Mouse (Mus musculus): Measurements from ENCODE around the gene Srgap2. TPM values are rescaled to one million over a fixed set of nuclear protein-coding genes. Genes with fewer than 3 reads are reported as not detected.

Srgap2 gene
- polyA plus RNA-seq, 1 experiment from 2014 or later = 16.7 TPM

GRCm38 (mm10) chr1:131296726-131297125 lies 230.4 kb downstream of the Srgap2 start:
- no peak overlapping the region for H3K27ac ChIP-seq (ENCODE audit: low read length)
- no peaks in the 10 kb centered on the region for H3K4me1 ChIP-seq (replicated peaks; ENCODE audit: control insufficient read depth, insufficient read depth, low read length)
- no peak overlapping the region for H3K4me2 ChIP-seq (ENCODE audit: low read depth, low read length)
- H3K36me3 ChIP-seq (ENCODE audit: control insufficient read depth, insufficient read depth, low read length) = peaks cover 10% of the 10 kb centered on the region
- WGBS = 79% methylated on average over 7 of the region's 7 CpGs
- no peak overlapping the region for H3K9ac ChIP-seq (ENCODE audit: low read length)
- ATAC-seq (ENCODE audit: low read depth) = no peak
- no peaks in the 10 kb centered on the region for H3K9me3 ChIP-seq (ENCODE audit: control insufficient read depth, low read length)
- H3K27me3 ChIP-seq (ENCODE audit: control insufficient read depth, insufficient read depth, low read depth, low read length) = no peaks in the 10 kb centered on the region
- H3K4me3 ChIP-seq (ENCODE audit: low read length) = no peak overlapping the region

- H3K27me3 ChIP-seq (ENCODE audit: control insufficient read depth, insufficient read depth, low read depth, low read length) = no peaks in the 10 kb centered on the region
- 58% methylated on average over 8 of the region's 8 CpGs for WGBS
- no peak overlapping the region for H3K27ac ChIP-seq (ENCODE audit: low read length)
- no peak overlapping the region for H3K9ac ChIP-seq (ENCODE audit: low read length)
- peaks cover 10% of the 10 kb centered on the region for H3K36me3 ChIP-seq (ENCODE audit: control insufficient read depth, insufficient read depth, low read length)
- no peaks in the 10 kb centered on the region for H3K4me1 ChIP-seq (replicated peaks; ENCODE audit: control insufficient read depth, insufficient read depth, low read length)
- no peak overlapping the region for H3K4me3 ChIP-seq (ENCODE audit: low read length)
- no peak for ATAC-seq (ENCODE audit: low read depth)
- H3K9me3 ChIP-seq (ENCODE audit: control insufficient read depth, low read length) = no peaks in the 10 kb centered on the region
- H3K4me2 ChIP-seq (ENCODE audit: low read depth, low read length) = no peak overlapping the region
These were observed 232.0 kb downstream of the Srgap2 start for GRCm38 (mm10) chr1:131295200-131295599.

- Histone ChIP-seq H3K9ac (ENCODE audit: low read length) (no peak overlapping the region), H3K27ac (ENCODE audit: low read length) (no peak overlapping the region), H3K36me3 (ENCODE audit: control insufficient read depth, insufficient read depth, low read length) (peaks cover 7% of the 10 kb centered on the region; the same call in 1 of the 2 replicates), H3K4me1 (replicated peaks; ENCODE audit: control insufficient read depth, insufficient read depth, low read length) (no peaks in the 10 kb centered on the region), H3K4me2 (ENCODE audit: low read depth, low read length) (no peak overlapping the region), H3K9me3 (ENCODE audit: control insufficient read depth, low read length) (no peaks in the 10 kb centered on the region), H3K4me3 (ENCODE audit: low read length) (no peak overlapping the region), H3K27me3 (ENCODE audit: control insufficient read depth, insufficient read depth, low read depth, low read length) (no peaks in the 10 kb centered on the region)
- no peak for ATAC-seq (ENCODE audit: low read depth)
- 79% methylated on average over 2 of the region's 2 CpGs for WGBS
These were observed 233.3 kb downstream of the Srgap2 start for GRCm38 (mm10) chr1:131293922-131294250.

GRCm38 (mm10) chr1:131293221-131293921 lies 233.8 kb downstream of the Srgap2 start:
- Histone ChIP-seq H3K36me3 (ENCODE audit: control insufficient read depth, insufficient read depth, low read length) (peaks cover 7% of the 10 kb centered on the region; the same call in 1 of the 2 replicates), H3K9ac (ENCODE audit: low read length) (no peak overlapping the region), H3K4me1 (replicated peaks; ENCODE audit: control insufficient read depth, insufficient read depth, low read length) (no peaks in the 10 kb centered on the region), H3K27me3 (ENCODE audit: control insufficient read depth, insufficient read depth, low read depth, low read length) (no peaks in the 10 kb centered on the region), H3K9me3 (ENCODE audit: control insufficient read depth, low read length) (no peaks in the 10 kb centered on the region), H3K4me3 (ENCODE audit: low read length) (no peak overlapping the region), H3K27ac (ENCODE audit: low read length) (no peak overlapping the region), H3K4me2 (ENCODE audit: low read depth, low read length) (no peak overlapping the region)
- 82% methylated on average over 4 of the region's 4 CpGs for WGBS
- ATAC-seq (ENCODE audit: low read depth) = no peak

- Histone ChIP-seq H3K27me3 (ENCODE audit: control insufficient read depth, insufficient read depth, low read depth, low read length) (no peaks in the 10 kb centered on the region), H3K9ac (ENCODE audit: low read length) (no peak overlapping the region), H3K4me3 (ENCODE audit: low read length) (no peak overlapping the region), H3K27ac (ENCODE audit: low read length) (no peak overlapping the region), H3K4me1 (replicated peaks; ENCODE audit: control insufficient read depth, insufficient read depth, low read length) (no peaks in the 10 kb centered on the region), H3K4me2 (ENCODE audit: low read depth, low read length) (no peak overlapping the region), H3K9me3 (ENCODE audit: control insufficient read depth, low read length) (no peaks in the 10 kb centered on the region), H3K36me3 (ENCODE audit: control insufficient read depth, insufficient read depth, low read length) (no peaks in the 10 kb centered on the region)
- ATAC-seq (ENCODE audit: low read depth) = peak; percentile 31; the same call in 1 of the 2 replicates
- 33% methylated on average over 2 of the region's 2 CpGs for WGBS
These were observed 236.5 kb downstream of the Srgap2 start for GRCm38 (mm10) chr1:131290648-131291047.

- Histone ChIP-seq H3K9ac (ENCODE audit: low read length) (no peak overlapping the region), H3K27me3 (ENCODE audit: control insufficient read depth, insufficient read depth, low read depth, low read length) (no peaks in the 10 kb centered on the region), H3K9me3 (ENCODE audit: control insufficient read depth, low read length) (no peaks in the 10 kb centered on the region), H3K36me3 (ENCODE audit: control insufficient read depth, insufficient read depth, low read length) (no peaks in the 10 kb centered on the region), H3K4me1 (replicated peaks; ENCODE audit: control insufficient read depth, insufficient read depth, low read length) (no peaks in the 10 kb centered on the region), H3K4me3 (ENCODE audit: low read length) (no peak overlapping the region), H3K4me2 (ENCODE audit: low read depth, low read length) (no peak overlapping the region), H3K27ac (ENCODE audit: low read length) (no peak overlapping the region)
- WGBS = 70% methylated on average over 6 of the region's 6 CpGs
- no peak for ATAC-seq (ENCODE audit: low read depth)
These were observed 238.2 kb downstream of the Srgap2 start for GRCm38 (mm10) chr1:131288938-131289337.

GRCm38 (mm10) chr1:131287267-131287666 lies 239.9 kb downstream of the Srgap2 start:
- Histone ChIP-seq H3K27ac (ENCODE audit: low read length) (no peak overlapping the region), H3K9me3 (ENCODE audit: control insufficient read depth, low read length) (no peaks in the 10 kb centered on the region), H3K27me3 (ENCODE audit: control insufficient read depth, insufficient read depth, low read depth, low read length) (no peaks in the 10 kb centered on the region), H3K36me3 (ENCODE audit: control insufficient read depth, insufficient read depth, low read length) (no peaks in the 10 kb centered on the region), H3K4me2 (ENCODE audit: low read depth, low read length) (no peak overlapping the region), H3K4me1 (replicated peaks; ENCODE audit: control insufficient read depth, insufficient read depth, low read length) (no peaks in the 10 kb centered on the region), H3K9ac (ENCODE audit: low read length) (no peak overlapping the region), H3K4me3 (ENCODE audit: low read length) (no peak overlapping the region)
- 38% methylated on average over 2 of the region's 2 CpGs for WGBS
- ATAC-seq (ENCODE audit: low read depth) = no peak

- Histone ChIP-seq H3K4me3 (ENCODE audit: low read length) (no peak overlapping the region), H3K9ac (ENCODE audit: low read length) (no peak overlapping the region), H3K27ac (ENCODE audit: low read length) (no peak overlapping the region), H3K36me3 (ENCODE audit: control insufficient read depth, insufficient read depth, low read length) (no peaks in the 10 kb centered on the region), H3K4me1 (replicated peaks; ENCODE audit: control insufficient read depth, insufficient read depth, low read length) (0 out of 2 replicates have a peak, but pooled peaks cover 2% of the 10 kb centered on the region), H3K27me3 (ENCODE audit: control insufficient read depth, insufficient read depth, low read depth, low read length) (no peaks in the 10 kb centered on the region), H3K4me2 (ENCODE audit: low read depth, low read length) (no peak overlapping the region), H3K9me3 (ENCODE audit: control insufficient read depth, low read length) (no peaks in the 10 kb centered on the region)
- WGBS = 51% methylated on average over 5 of the region's 5 CpGs
- no peak for ATAC-seq (ENCODE audit: low read depth)
These were observed 240.3 kb downstream of the Srgap2 start for GRCm38 (mm10) chr1:131286803-131287202.

GRCm38 (mm10) chr1:131284616-131285015 lies 242.5 kb downstream of the Srgap2 start:
- Histone ChIP-seq H3K4me3 (ENCODE audit: low read length) (no peak overlapping the region), H3K27me3 (ENCODE audit: control insufficient read depth, insufficient read depth, low read depth, low read length) (no peaks in the 10 kb centered on the region), H3K4me1 (replicated peaks; ENCODE audit: control insufficient read depth, insufficient read depth, low read length) (peaks cover 7% of the 10 kb centered on the region; the same call in 1 of the 2 replicates), H3K27ac (ENCODE audit: low read length) (no peak overlapping the region), H3K4me2 (ENCODE audit: low read depth, low read length) (no peak overlapping the region), H3K9ac (ENCODE audit: low read length) (no peak overlapping the region), H3K9me3 (ENCODE audit: control insufficient read depth, low read length) (no peaks in the 10 kb centered on the region), H3K36me3 (ENCODE audit: control insufficient read depth, insufficient read depth, low read length) (no peaks in the 10 kb centered on the region)
- WGBS = 66% methylated on average over 4 of the region's 4 CpGs
- ATAC-seq (ENCODE audit: low read depth) = peak; percentile 66; the same call in 1 of the 2 replicates

All from lung, embryonic 16.5 days (tissue).